Mouse (Mus musculus): Measurements from ENCODE around the gene Tada2b. TPM values are rescaled to one million over a fixed set of nuclear protein-coding genes. Genes with fewer than 3 reads are reported as not detected.

Tada2b gene
- total RNA-seq, 2 experiments from 2014 or later: 29.7 to 31.6 TPM

- intact Hi-C loops (cut with DNase I): no loop called here
- DNase-seq (ENCODE audit: extremely low spot score in 1 of 2, low spot score in 2 of 2): peak; percentile 33 to 70
Measured at GRCm38 (mm10) chr5:36483203-36484101, 633 bp downstream of the Tada2b start.

GRCm38 (mm10) chr5:36481114-36481513, 3.0 kb downstream of the Tada2b start:
- intact Hi-C loops (cut with DNase I): no loop called here
- DNase-seq (ENCODE audit: extremely low spot score in 1 of 2, low spot score in 2 of 2): no peak

GRCm38 (mm10) chr5:36480398-36480797, 3.7 kb downstream of the Tada2b start:
- intact Hi-C loops (cut with DNase I): no loop called here

GRCm38 (mm10) chr5:36479735-36480134, 4.3 kb downstream of the Tada2b start:
- intact Hi-C loops (cut with DNase I): no loop called here
- no peak for DNase-seq (ENCODE audit: extremely low spot score in 1 of 2, low spot score in 2 of 2)

More at GRCm38 (mm10) chr5:36480398-36480797, 3.7 kb downstream of the Tada2b start:
- no peak for DNase-seq (ENCODE audit: extremely low spot score in 1 of 2, low spot score in 2 of 2)

GRCm38 (mm10) chr5:36478540-36479420, 5.3 kb downstream of the Tada2b start:
- DNase-seq (ENCODE audit: extremely low spot score in 1 of 2, low spot score in 2 of 2): no peak
- intact Hi-C loops (cut with DNase I): no loop called here

- no peak for DNase-seq (ENCODE audit: extremely low spot score in 1 of 2, low spot score in 2 of 2)
- intact Hi-C loops (cut with DNase I): no loop called here
Measured at GRCm38 (mm10) chr5:36477486-36477885, 6.6 kb downstream of the Tada2b start.

- intact Hi-C loops (cut with DNase I): no loop called here
- peak; percentile 36 to 73 for DNase-seq (ENCODE audit: extremely low spot score in 1 of 2, low spot score in 2 of 2)
Measured at GRCm38 (mm10) chr5:36474283-36474682, 9.8 kb downstream of the Tada2b start.

GRCm38 (mm10) chr5:36472876-36473655, 11.0 kb downstream of the Tada2b start:
- no peak for DNase-seq (ENCODE audit: extremely low spot score in 1 of 2, low spot score in 2 of 2)
- intact Hi-C loops (cut with DNase I): no loop called here

- intact Hi-C loops (cut with DNase I): no loop called here
- no peak for DNase-seq (ENCODE audit: extremely low spot score in 1 of 2, low spot score in 2 of 2)
Measured at GRCm38 (mm10) chr5:36471206-36471605, 12.9 kb downstream of the Tada2b start.

GRCm38 (mm10) chr5:36465889-36466288, 18.2 kb downstream of the Tada2b start:
- no peak for DNase-seq (ENCODE audit: extremely low spot score in 1 of 2, low spot score in 2 of 2)
- intact Hi-C loops (cut with DNase I): loop anchor here (2.0 kb wide), 1 partner anchor 283 kb away; the partner anchor contains the start of gene Bloc1s4

- DNase-seq (ENCODE audit: extremely low spot score in 1 of 2, low spot score in 2 of 2): peak; percentile 99 to 100
- intact Hi-C loops (cut with DNase I): loop anchor here (2.0 kb wide), 1 partner anchor 284 kb away; the partner anchor contains the start of gene Bloc1s4
Measured at GRCm38 (mm10) chr5:36464709-36465661, 19.1 kb downstream of the Tada2b start, which contains the start of gene Grpel1. Gene Grpel1, plus strand, starts transcription at chr5:36464998.

GRCm38 (mm10) chr5:36463391-36463790, 20.7 kb downstream of the Tada2b start:
- intact Hi-C loops (cut with DNase I): no loop called here
- no peak for DNase-seq (ENCODE audit: extremely low spot score in 1 of 2, low spot score in 2 of 2)

- peak in 1 of 2 experiments; percentile 81 for DNase-seq (ENCODE audit: extremely low spot score in 1 of 2, low spot score in 2 of 2)
Measured at GRCm38 (mm10) chr5:36462810-36463209, 21.3 kb downstream of the Tada2b start.

GRCm38 (mm10) chr5:36461231-36461630, 22.9 kb downstream of the Tada2b start:
- intact Hi-C loops (cut with DNase I): no loop called here
- DNase-seq (ENCODE audit: extremely low spot score in 1 of 2, low spot score in 2 of 2): no peak

More at GRCm38 (mm10) chr5:36462810-36463209, 21.3 kb downstream of the Tada2b start:
- intact Hi-C loops (cut with DNase I): no loop called here

- intact Hi-C loops (cut with DNase I): no loop called here
- DNase-seq (ENCODE audit: extremely low spot score in 1 of 2, low spot score in 2 of 2): no peak
Measured at GRCm38 (mm10) chr5:36460712-36461111, 23.4 kb downstream of the Tada2b start.

GRCm38 (mm10) chr5:36458926-36459325, 25.2 kb downstream of the Tada2b start:
- DNase-seq (ENCODE audit: extremely low spot score in 1 of 2, low spot score in 2 of 2): no peak
- intact Hi-C loops (cut with DNase I): no loop called here

GRCm38 (mm10) chr5:36457706-36458105, 26.4 kb downstream of the Tada2b start:
- no peak for DNase-seq (ENCODE audit: extremely low spot score in 1 of 2, low spot score in 2 of 2)
- intact Hi-C loops (cut with DNase I): no loop called here

Measured in left cerebral cortex, postnatal 10 days (tissue).